Mouse (Mus musculus) telencephalon, adult 2 months (tissue): ENCODE measurements at regions not wholly inside any gene's neighbourhood (a gene's known extent, or its start where the extent isn't known, plus 50 kb on each side); places are given as distances from the start of the nearest gene placed in this dataset.
A peak's percentile ranks its signal among the peaks of the same experiment; 100 is the strongest.

ENCODE experiments used
- DNase-seq: peaks from one replicate; pipeline ENCODE4 v3.0.0-alpha.2; 2011; ENCODE audit warnings: low read depth, low spot score

DNA sequence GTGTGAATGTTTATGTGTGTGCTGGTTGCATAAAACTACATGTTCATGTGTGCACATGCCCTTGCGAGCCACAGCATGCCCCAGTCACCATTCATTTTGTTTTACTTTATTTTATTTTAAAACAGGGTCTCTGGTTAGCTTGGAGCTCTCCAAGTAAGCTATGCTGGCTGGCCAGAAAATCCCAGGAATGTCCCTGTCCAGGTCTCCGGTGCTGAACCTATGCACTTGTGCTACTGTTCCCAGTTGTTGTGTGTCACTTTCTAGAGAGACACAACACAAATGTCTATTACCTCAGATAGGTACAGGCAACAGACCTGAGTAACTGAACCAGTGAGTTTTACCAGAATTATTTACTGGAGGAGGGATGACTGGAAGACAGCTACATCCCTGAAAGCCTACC is 530.4 kb upstream of the Castor2 start:
- no peak for DNase-seq

DNA sequence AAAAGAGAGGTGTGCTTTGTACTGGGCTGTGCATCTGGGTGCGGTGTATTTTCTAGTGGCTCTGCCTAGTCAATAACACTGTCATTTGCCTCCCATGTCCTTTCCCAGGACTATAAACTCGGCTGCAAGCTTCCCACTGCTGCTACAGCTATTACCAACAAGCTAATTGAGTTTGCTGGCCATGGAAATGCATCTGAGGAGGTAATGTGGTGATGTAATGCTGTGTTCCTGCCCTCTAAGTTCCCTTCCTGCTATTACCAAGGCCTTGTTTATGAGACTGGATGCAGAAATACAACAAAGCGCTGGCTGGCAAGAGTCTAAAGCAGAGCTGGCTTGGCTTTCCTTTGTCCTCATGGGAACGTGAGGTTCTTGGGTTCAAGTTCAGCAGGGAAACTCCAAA is 533.0 kb upstream of the Castor2 start:
- DNase-seq: no peak

- peak; percentile 10 for DNase-seq
Measured at GRCm38 (mm10) chr5:133550657-133551056, 548.9 kb upstream of the Castor2 start.

DNA sequence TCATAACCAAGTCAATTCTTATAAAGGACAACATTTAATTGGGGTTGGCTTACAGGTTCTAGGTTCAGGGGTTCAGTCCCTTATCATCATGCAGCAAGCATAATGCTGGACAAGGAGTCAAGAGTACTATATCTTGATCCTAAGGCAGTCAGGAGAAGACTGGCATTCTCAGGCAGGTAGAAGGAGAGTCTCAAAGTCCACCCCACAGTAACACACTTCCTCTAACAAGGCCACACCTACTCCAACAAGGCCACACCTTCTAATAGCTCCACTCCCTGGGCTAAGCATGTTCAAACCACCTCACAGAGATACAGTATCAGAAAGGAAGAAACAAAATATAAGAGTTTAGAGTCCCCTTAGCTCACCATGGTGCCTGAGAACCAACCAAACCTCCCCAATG is 557.3 kb upstream of the Castor2 start:
- no peak for DNase-seq

DNA sequence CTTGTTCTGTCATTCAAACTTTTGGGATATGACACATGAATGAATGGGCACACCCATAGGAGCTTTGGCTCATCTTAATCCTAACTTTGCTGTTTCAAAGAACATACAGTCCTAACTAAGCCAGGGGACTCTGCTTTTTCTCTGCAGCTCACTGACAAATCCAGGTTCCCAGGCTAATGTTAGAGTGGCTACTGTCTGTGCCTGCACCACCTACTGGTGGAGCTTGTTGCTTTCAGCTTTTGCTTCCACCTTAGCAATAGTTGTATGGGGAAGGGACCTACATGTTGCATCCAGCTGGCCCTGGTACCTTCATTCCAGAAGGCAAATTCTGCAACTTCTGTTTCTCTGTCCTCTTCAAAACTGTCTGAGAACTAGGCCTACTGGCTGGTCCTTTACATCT is 566.8 kb upstream of the Castor2 start:
- DNase-seq: peak; percentile 45

DNA sequence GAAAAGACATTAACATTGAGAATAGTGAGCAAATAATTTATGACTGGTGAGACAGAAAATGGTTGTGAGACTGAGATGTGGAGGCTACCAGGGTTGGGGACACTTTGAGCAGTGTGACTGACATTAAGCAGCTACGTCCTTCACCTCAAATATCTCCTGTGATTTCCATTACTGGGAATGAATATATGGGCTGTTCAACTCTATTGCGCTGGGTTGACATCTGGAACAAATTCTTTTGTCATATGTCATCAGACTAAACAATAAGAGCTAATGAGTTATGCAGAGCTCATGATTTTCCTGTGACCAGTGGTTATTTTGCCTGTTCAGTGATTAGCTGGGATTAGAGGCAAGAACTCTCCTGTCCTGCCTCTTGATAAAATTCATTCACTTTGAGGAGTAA is 593.9 kb upstream of the Castor2 start:
- DNase-seq: no peak

DNA sequence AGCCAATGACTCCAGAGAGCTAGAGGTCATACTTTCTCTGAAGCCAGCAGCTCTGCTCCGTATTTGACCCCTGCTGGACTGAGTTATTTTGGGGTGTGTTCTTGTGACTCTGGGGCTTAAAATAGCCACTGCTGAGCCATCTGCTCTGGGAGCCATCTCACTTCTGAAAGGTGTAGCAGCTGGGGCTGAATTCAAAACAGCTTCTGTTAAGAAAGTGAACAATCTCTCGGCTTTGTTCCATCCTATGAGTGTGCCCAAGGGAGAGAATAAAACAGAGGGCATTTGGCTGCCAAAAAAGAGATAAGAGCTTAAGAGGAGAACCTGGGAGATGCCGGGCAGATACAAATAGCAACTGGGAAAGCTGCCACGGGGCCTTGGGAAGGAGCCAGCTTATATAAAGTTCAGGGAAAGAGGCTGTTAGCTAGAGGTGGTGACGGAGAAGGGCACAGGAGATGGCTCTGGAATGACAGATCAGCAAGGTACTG is 611.7 kb upstream of the Castor2 start:
- DNase-seq: peak; percentile 85

- peak; percentile 26 for DNase-seq
Measured at GRCm38 (mm10) chr5:133482291-133483086, 617.0 kb upstream of the Castor2 start.

- no peak for DNase-seq
Measured at GRCm38 (mm10) chr5:133479205-133479604, 620.3 kb upstream of the Castor2 start.

DNA sequence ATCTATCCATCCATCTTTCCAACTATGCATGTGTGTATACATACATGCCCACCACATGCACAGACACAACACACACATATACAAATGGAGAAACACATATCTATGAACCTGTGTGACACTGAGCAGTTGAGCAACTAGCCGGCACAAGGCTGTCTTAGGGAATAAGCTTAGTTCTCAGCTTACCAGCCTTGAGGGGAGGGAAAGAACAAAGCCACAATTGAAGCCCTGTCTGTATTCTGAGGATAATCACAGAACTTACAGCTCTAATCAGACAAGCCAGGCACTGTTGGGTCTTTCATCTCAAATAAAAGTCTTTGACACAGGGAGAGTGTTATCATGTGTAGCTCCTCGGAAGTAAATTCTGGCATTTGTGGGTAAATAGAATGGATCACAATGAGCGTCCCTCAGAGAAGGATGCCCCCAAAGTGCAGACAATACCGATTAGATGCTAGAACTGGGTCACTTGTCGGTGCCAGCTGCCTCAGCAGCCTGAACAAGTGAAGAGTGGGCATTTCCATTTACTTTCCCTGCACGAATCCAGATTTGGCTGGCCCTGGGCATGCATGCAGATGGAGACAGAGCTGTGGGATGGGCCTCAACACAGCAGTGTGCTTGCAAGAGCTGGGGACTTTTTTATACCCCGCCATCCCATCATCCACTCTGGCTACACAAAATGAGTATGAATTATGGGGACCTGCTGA is 646.0 kb upstream of the Castor2 start:
- DNase-seq: peak; percentile 65

DNA sequence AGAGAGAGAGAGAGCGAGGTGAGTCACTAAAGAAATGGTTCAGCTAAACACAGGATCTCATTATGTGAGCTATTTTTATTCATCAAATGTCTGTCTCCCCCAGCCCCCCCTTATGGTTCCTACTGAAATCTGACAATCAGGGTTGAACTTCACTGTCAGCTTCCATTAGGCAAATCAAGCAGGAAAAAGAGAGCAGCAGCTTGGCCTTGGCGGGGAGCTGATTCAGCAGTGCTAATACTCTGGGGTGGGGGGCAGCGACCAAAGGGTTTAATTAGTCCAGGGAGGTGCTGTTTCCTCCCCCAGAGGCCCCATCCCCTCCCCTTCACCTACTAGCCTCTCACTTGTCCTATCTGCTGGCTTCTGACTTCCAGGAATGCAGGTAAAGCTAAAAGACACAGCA is 649.6 kb upstream of the Castor2 start:
- DNase-seq: no peak

DNA sequence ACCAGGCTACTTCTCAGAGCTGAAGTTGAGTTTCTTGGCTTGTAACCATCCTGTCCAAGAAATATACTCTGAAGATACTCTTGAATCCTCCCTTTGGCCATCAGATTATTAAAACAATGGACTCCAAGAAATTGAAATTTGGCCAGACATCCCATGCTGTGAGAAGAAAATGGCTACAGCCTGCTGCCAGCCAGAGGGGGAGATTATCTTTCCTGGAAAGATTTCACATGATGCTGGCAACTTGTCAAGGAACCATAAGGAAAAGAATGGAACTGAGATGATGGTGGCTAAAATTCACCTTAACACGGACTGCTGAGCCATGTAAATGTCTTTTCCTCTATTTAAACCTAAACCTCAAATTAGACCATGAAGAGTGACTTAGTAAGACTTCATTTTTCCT is 698.7 kb upstream of the Castor2 start:
- no peak for DNase-seq

- no peak for DNase-seq
Measured at GRCm38 (mm10) chr5:133389896-133390295, 709.6 kb upstream of the Castor2 start.

GRCm38 (mm10) chr5:133389023-133389840 is 710.3 kb upstream of the Castor2 start:
- DNase-seq: no peak

GRCm38 (mm10) chr5:133385374-133386349 is 713.8 kb upstream of the Castor2 start:
- no peak for DNase-seq

- DNase-seq: peak; percentile 76
Measured at GRCm38 (mm10) chr5:133365771-133366170, 733.7 kb upstream of the Castor2 start.

DNA sequence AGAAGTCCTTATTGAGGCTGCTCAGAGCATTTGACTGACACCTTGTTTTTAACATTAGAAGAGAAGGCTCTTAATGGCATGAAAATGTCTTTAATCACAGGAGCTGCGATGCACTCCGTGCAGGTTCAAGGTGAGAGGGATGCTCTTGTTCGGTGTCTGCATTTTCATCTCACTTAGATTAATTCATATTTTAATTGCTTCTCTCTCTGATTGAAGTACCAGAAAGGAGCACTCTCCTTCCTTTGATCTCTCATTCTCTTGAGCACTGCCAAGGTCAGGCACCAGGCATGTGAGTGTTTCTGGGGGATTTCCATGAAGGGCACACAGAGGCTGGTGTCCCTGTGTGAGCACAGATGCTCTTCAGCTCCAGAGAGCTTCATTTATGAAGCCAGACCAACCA is 752.0 kb upstream of the Castor2 start:
- no peak for DNase-seq

- no peak for DNase-seq
Measured at GRCm38 (mm10) chr5:133341973-133342372, 757.5 kb upstream of the Castor2 start.

GRCm38 (mm10) chr5:133320626-133321025 is 777.5 kb upstream of the Auts2 start:
- no peak for DNase-seq

- DNase-seq: no peak
Measured at GRCm38 (mm10) chr5:133320206-133320605, 777.1 kb upstream of the Auts2 start.

- no peak for DNase-seq
Measured at GRCm38 (mm10) chr5:133314031-133314430, 770.9 kb upstream of the Auts2 start.
